ENCODE assay signal across 9 mouse cellular contexts in genomic region chr12:35981732-35982360, GRCm38 (mm10). TPM values are rescaled to one million over a fixed set of nuclear protein-coding genes. Genes with fewer than 3 reads are reported as not detected.
A peak's percentile ranks its signal among the peaks of the same experiment; 100 is the strongest.
DNase-seq lines count a peak whose midpoint lies in the region; ATAC-seq and TF ChIP-seq lines count a peak whose summit lies in the region.
"Had no signal": no experiment of that assay in that cellular context is flagged by ENCODE, and none has a peak within 500 bp of the region (broad histone marks: within the 10 kb centered on the region; RNA-seq: fewer than 3 reads in every experiment).

No protein-coding gene starts in this region.

- H3K9me3 ChIP-seq in forebrain, embryonic 13.5 days (replicated peaks), result no peaks in the 10 kb centered on the region
- H3K9me3 ChIP-seq in hindbrain, embryonic 16.5 days (ENCODE audit: control insufficient read depth, low read length), result no peaks in the 10 kb centered on the region
- H3K9me3 ChIP-seq in lung, postnatal 0 days (ENCODE audit: low read length), result no peaks in the 10 kb centered on the region
- no peaks in the 10 kb centered on the region for H3K9me3 ChIP-seq in stomach, embryonic 16.5 days (replicated peaks; ENCODE audit: control insufficient read depth, low read length)
- H3K9me3 ChIP-seq: embryonic facial prominence, embryonic 15.5 days had no signal

- intact Hi-C loops in gastrocnemius, adult 2 months (cut with DNase I), result no loop called here

- no peak for TF ChIP-seq CTCF in lung, postnatal 0 days (IDR thresholded peaks at IDR 0.05)
- no peak for TF ChIP-seq CTCF in gastrocnemius, adult 2 months (IDR thresholded peaks at IDR 0.05)

- H3K4me1 ChIP-seq in forebrain, embryonic 13.5 days, result peaks cover 13% of the 10 kb centered on the region
- peaks cover 9% of the 10 kb centered on the region; the same call in 1 of the 2 replicates for H3K4me1 ChIP-seq in hindbrain, embryonic 16.5 days (ENCODE audit: control insufficient read depth, insufficient read depth, low read depth, low read length)
- no peaks in the 10 kb centered on the region for H3K4me1 ChIP-seq in lung, postnatal 0 days (ENCODE audit: insufficient read depth, low read depth, low read length)
- no peaks in the 10 kb centered on the region for H3K4me1 ChIP-seq in stomach, embryonic 16.5 days (ENCODE audit: control insufficient read depth, insufficient read depth, low read length)

- H3K27ac ChIP-seq in forebrain, embryonic 13.5 days, result peak overlapping the region; percentile 31; the same call in 1 of the 2 replicates
- no peak overlapping the region for H3K27ac ChIP-seq in hindbrain, embryonic 16.5 days (ENCODE audit: low read depth, low read length)
- H3K27ac ChIP-seq in lung, postnatal 0 days (ENCODE audit: low read length), result no peak overlapping the region
- H3K27ac ChIP-seq in stomach, embryonic 16.5 days (ENCODE audit: low read length), result peak overlapping the region; percentile 53; the same call in 1 of the 2 replicates
- H3K27ac ChIP-seq in gastrocnemius, adult 2 months, result no peak overlapping the region
- H3K27ac ChIP-seq: embryonic facial prominence, embryonic 15.5 days had no signal

- peak; percentile 96 for ATAC-seq in forebrain, embryonic 13.5 days
- ATAC-seq in hindbrain, embryonic 16.5 days, result peak; percentile 90
- ATAC-seq in lung, postnatal 0 days, result peak; percentile 94
- ATAC-seq in stomach, embryonic 16.5 days (ENCODE audit: insufficient read depth, low FRiP score), result peak; percentile 80; the same call in 1 of the 2 replicates

- no peaks in the 10 kb centered on the region for H3K27me3 ChIP-seq in forebrain, embryonic 13.5 days
- H3K27me3 ChIP-seq in hindbrain, embryonic 16.5 days (replicated peaks; ENCODE audit: control insufficient read depth, insufficient read depth, low read length), result no peaks in the 10 kb centered on the region
- H3K27me3 ChIP-seq in lung, postnatal 0 days (replicated peaks; ENCODE audit: insufficient read depth, low read length), result no peaks in the 10 kb centered on the region
- H3K27me3 ChIP-seq in stomach, embryonic 16.5 days (ENCODE audit: control insufficient read depth, insufficient read depth, low read length), result no peaks in the 10 kb centered on the region
- H3K27me3 ChIP-seq: embryonic facial prominence, embryonic 15.5 days had no signal

- H3K36me3 ChIP-seq in forebrain, embryonic 13.5 days (ENCODE audit: poor library complexity, severe bottlenecking), result no peaks in the 10 kb centered on the region
- no peaks in the 10 kb centered on the region for H3K36me3 ChIP-seq in hindbrain, embryonic 16.5 days (ENCODE audit: control insufficient read depth, insufficient read depth, low read length)
- H3K36me3 ChIP-seq in lung, postnatal 0 days (ENCODE audit: insufficient read depth, low read length), result no peaks in the 10 kb centered on the region
- H3K36me3 ChIP-seq in stomach, embryonic 16.5 days (ENCODE audit: control insufficient read depth, insufficient read depth, low read length), result no peaks in the 10 kb centered on the region
- H3K36me3 ChIP-seq: embryonic facial prominence, embryonic 15.5 days had no signal

- 27% methylated on average over 6 of the region's 6 CpGs for WGBS in forebrain, embryonic 13.5 days
- 39% methylated on average over 6 of the region's 6 CpGs for WGBS in hindbrain, embryonic 16.5 days
- 19% methylated on average over 6 of the region's 6 CpGs for WGBS in lung, postnatal 0 days
- 22% methylated on average over 6 of the region's 6 CpGs for WGBS in stomach, embryonic 16.5 days

- no peak overlapping the region for H3K9ac ChIP-seq in forebrain, embryonic 13.5 days
- H3K9ac ChIP-seq in hindbrain, embryonic 16.5 days (ENCODE audit: low read depth, low read length), result no peak overlapping the region
- H3K9ac ChIP-seq in lung, postnatal 0 days (replicated peaks; ENCODE audit: low read depth), result no peak overlapping the region
- no peak overlapping the region for H3K9ac ChIP-seq in stomach, embryonic 16.5 days (ENCODE audit: low read length)
- H3K9ac ChIP-seq: embryonic facial prominence, embryonic 15.5 days had no signal

- no peak overlapping the region for H3K4me3 ChIP-seq in forebrain, embryonic 13.5 days
- H3K4me3 ChIP-seq in hindbrain, embryonic 16.5 days (ENCODE audit: low read length), result no peak overlapping the region
- no peak overlapping the region for H3K4me3 ChIP-seq in lung, postnatal 0 days (ENCODE audit: low read depth, low read length)
- H3K4me3 ChIP-seq in stomach, embryonic 16.5 days (replicated peaks; ENCODE audit: low read length), result no peak overlapping the region
- no peak overlapping the region for H3K4me3 ChIP-seq in gastrocnemius, adult 2 months
- H3K4me3 ChIP-seq: embryonic facial prominence, embryonic 15.5 days had no signal

- H3K4me2 ChIP-seq in forebrain, embryonic 13.5 days, result peak overlapping the region; percentile 14
- H3K4me2 ChIP-seq in hindbrain, embryonic 16.5 days (ENCODE audit: low read length), result no peak overlapping the region
- no peak overlapping the region for H3K4me2 ChIP-seq in lung, postnatal 0 days (replicated peaks; ENCODE audit: low read depth, low read length)
- H3K4me2 ChIP-seq in stomach, embryonic 16.5 days (ENCODE audit: low read depth, low read length), result no peak overlapping the region
- H3K4me2 ChIP-seq: embryonic facial prominence, embryonic 15.5 days had no signal

- DNase-seq in ZHBTc4 (ENCODE audit: low read depth, low spot score), result peak; percentile 73
- DNase-seq in lung, postnatal 0 days (ENCODE audit: low spot score), result peak; percentile 74
- DNase-seq in gastrocnemius, adult 2 months, result no peak
- no peak for DNase-seq in thymus, postnatal 14 days
- no peak for DNase-seq in cerebellum, adult 8-10 months

- peak; percentile 74 for TF ChIP-seq EP300 in lung, postnatal 0 days (IDR thresholded peaks at IDR 0.05)

RNA-seq across cellular contexts. Expression of gene Agr2, which starts 10.9 kb away (rescaled TPM):
- 1.5 TPM in 1 of 2 replicates, not detected in the other for polyA plus RNA-seq in forebrain, embryonic 13.5 days (2015; fragmentation: Nextera tagmentation; extraction: Ambion mirVana)
- not detected in 2 replicates for polyA plus RNA-seq in hindbrain, embryonic 16.5 days (2015; fragmentation: Nextera tagmentation; extraction: Ambion mirVana)
- 5.8 and 7.0 TPM in 2 replicates for polyA plus RNA-seq in lung, postnatal 0 days (2015; fragmentation: Nextera tagmentation; extraction: Ambion mirVana)
- 255 and 340 TPM in 2 replicates for polyA plus RNA-seq in stomach, embryonic 16.5 days (2015; fragmentation: Nextera tagmentation; extraction: Ambion mirVana)
- not detected for total RNA-seq in gastrocnemius, adult 2 months (2021)

RNA-seq across cellular contexts. Expression of gene Agr3, which starts 56.4 kb away (rescaled TPM):
- polyA plus RNA-seq in forebrain, embryonic 13.5 days (2015; fragmentation: Nextera tagmentation; extraction: Ambion mirVana), result not detected in 2 replicates
- polyA plus RNA-seq in hindbrain, embryonic 16.5 days (2015; fragmentation: Nextera tagmentation; extraction: Ambion mirVana), result 0.39 and 0.42 TPM in 2 replicates
- 5.7 and 6.9 TPM in 2 replicates for polyA plus RNA-seq in lung, postnatal 0 days (2015; fragmentation: Nextera tagmentation; extraction: Ambion mirVana)
- 0.50 and 1.4 TPM in 2 replicates for polyA plus RNA-seq in stomach, embryonic 16.5 days (2015; fragmentation: Nextera tagmentation; extraction: Ambion mirVana)
- total RNA-seq in gastrocnemius, adult 2 months (2021), result not detected

Comparison
In these comparisons a context has a peak if more than half of its experiments do, and no peak if none do; other contexts are left out.
1. DNase-seq: peak in ZHBTc4 (single experiment) and lung, postnatal 0 days (single experiment); none in gastrocnemius, adult 2 months (single experiment), thymus, postnatal 14 days (single experiment) and cerebellum, adult 8-10 months (single experiment).
2. H3K27ac ChIP-seq: peak in forebrain, embryonic 13.5 days (single experiment) and stomach, embryonic 16.5 days (single experiment); none in hindbrain, embryonic 16.5 days (single experiment), lung, postnatal 0 days (single experiment) and gastrocnemius, adult 2 months (single experiment).
3. RNA of gene Agr2, which starts 10.9 kb away (polyA plus RNA-seq): 255 to 340 TPM in stomach, embryonic 16.5 days; 5.8 to 7.0 TPM in lung, postnatal 0 days, 1.5 TPM in forebrain, embryonic 13.5 days and not detected in hindbrain, embryonic 16.5 days; every median in the first group is over 10 times any median in the second.
4. Peak in every context shown above with its lines, with median percentiles within 50 percentile points of each other: ATAC-seq.